Mouse (Mus musculus) midbrain, embryonic 11.5 days (tissue): Measurements from ENCODE around the gene Ssbp1. TPM values are rescaled to one million over a fixed set of nuclear protein-coding genes. Genes with fewer than 3 reads are reported as not detected.

Source experiments
- ATAC-seq: fragments of 200-750 bp; cut with Nextera tagmentation; 2 replicates; pipeline ENCODE4 v1.8.0; 2017; ENCODE audit warnings: moderate TSS enrichment, moderate library complexity; ENCODE audit not compliant: low FRiP score
- DNase-seq: peaks from one replicate; pipeline ENCODE4 v3.0.0; 2015; ENCODE audit warnings: low spot score; ENCODE audit errors: missing footprints
- H3K27ac ChIP-seq: fragments of 300-500 bp; sonication (generic); 2 replicates; pipeline ENCODE4 v1.5.1; 2014; ENCODE audit warnings: low read depth, low read length
- H3K27me3 ChIP-seq: fragments of 300-500 bp; sonication (generic); 2 replicates; pipeline ENCODE4 v1.6.1; 2014; ENCODE audit warnings: mild to moderate bottlenecking, low read length, moderate library complexity, mixed read lengths; ENCODE audit not compliant: control insufficient read depth, insufficient read depth
- H3K36me3 ChIP-seq: fragments of 300-500 bp; sonication (generic); 2 replicates; pipeline ENCODE4 v1.6.1; 2014; ENCODE audit warnings: mild to moderate bottlenecking, low read length, moderate library complexity, mixed read lengths; ENCODE audit not compliant: control insufficient read depth, insufficient read depth
- H3K4me1 ChIP-seq: fragments of 300-500 bp; sonication (generic); 2 replicates; pipeline ENCODE4 v1.6.1; 2014; ENCODE audit warnings: low read length; ENCODE audit not compliant: control insufficient read depth, insufficient read depth
- H3K4me2 ChIP-seq: fragments of 300-500 bp; sonication (generic); 2 replicates; pipeline ENCODE4 v1.6.1; 2014; ENCODE audit warnings: mild to moderate bottlenecking, moderate library complexity
- H3K4me3 ChIP-seq: fragments of 300-500 bp; sonication (generic); 2 replicates; pipeline ENCODE4 v1.5.1; 2014; ENCODE audit warnings: low read depth, low read length
- H3K9ac ChIP-seq: fragments of 300-500 bp; sonication (generic); 2 replicates; pipeline ENCODE4 v1.6.1; 2014; ENCODE audit warnings: low read length
- H3K9me3 ChIP-seq: fragments of 300-500 bp; sonication (generic); 2 replicates; pipeline ENCODE4 v1.6.1; 2016; ENCODE audit warnings: low read length; ENCODE audit not compliant: control insufficient read depth
- WGBS: fragments of 180-500 bp; shearing (Covaris S2); extraction: QIAGEN DNeasy Blood & Tissue Kit; methylation state at CpG from one replicate; pipeline ENCODE4 v1.1.7; 2014; 5-methylcytosine and 5-hydroxymethylcytosine counted together
- polyA plus RNA-seq: library from polyadenylated mRNA; unstranded; fragments of >200 nt; fragmentation: Nextera tagmentation; extraction: Ambion mirVana; gene quantifications from 2 replicates; pipeline ENCODE4 v1.2.1, GENCODE M21; 2014

Ssbp1 gene
- polyA plus RNA-seq, result 183 and 194 TPM in 2 replicates

DNA sequence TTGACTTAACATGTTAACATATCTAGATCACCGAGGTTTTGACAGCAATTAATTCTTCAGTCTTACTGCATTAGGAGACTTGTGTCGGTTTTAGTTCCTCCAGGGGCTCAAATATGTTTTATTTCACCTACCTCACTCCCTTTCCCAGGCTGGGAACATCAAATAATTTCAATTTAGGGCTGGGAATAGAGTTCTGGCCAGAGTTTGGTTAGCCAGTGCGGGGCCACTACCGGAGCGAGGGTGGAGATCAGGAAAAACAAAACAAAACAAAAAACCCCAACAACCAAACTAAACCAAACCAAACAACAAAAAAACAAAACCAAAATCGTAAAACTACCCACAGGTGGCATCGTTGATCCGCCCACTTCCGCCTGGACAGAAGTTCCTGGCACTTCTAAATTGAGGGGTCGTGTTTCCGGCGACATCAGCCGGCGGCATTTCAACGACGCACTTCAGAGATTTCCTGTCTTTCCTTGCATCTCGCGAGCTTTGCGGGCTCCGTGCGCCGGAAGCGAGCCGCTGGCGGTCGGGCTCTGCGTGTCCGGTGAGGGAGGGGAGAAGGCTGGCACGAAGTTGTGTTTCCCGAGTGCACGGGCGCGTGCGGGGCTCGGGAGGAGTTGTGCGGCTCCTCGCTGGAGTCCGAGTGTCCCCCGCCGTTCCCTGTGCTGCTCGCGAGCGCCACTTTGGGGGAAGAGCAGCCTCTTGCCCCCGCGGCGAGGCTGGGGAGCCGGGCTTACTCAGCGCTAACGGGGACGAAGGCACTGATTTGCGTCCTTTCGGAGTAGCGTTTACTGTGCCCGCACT lies at the start of gene Ssbp1:
Gene Ssbp1 (plus strand): TSS at position 437 of the 804 bp plus-strand sequence.
- H3K4me3 ChIP-seq, result peak within 1 kb of the TSS; percentile 80
- H3K9me3 ChIP-seq, result no peaks in the 10 kb centered on the region
- H3K4me1 ChIP-seq, result peaks cover 6% of the 10 kb centered on the region
- ATAC-seq, result peak; percentile 98
- peaks cover 6% of the 10 kb centered on the region for H3K36me3 ChIP-seq
- H3K9ac ChIP-seq, result peak within 1 kb of the TSS; percentile 96
- WGBS, result under 1% methylated on average over 54 of the region's 54 CpGs
- H3K27me3 ChIP-seq, result no peaks in the 10 kb centered on the region
- H3K4me2 ChIP-seq, result peak within 1 kb of the TSS; percentile 46
- peak; percentile 99 for DNase-seq
- peak within 1 kb of the TSS; percentile 90 for H3K27ac ChIP-seq

DNA sequence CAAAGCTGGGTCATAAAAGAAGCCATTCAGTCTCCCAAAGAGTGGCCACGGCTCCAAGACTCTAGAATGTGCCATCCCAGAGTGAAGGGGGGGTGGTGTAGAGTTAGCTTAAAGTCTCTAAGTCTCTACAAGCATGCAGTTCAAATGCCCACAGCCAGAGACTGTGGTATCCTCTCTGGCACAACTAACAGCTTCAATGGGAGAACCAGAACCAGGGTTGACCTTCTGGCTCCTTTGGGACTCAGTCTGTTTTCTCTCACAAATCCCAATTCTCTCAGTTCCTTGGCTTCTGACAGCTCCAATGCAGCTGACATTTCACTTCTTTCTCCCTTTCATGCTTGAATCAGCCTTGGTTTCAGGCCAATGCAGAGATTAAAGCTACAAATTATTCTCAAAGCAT lies 48.1 kb upstream of the Ssbp1 start:
- ATAC-seq, result no peak
- 86% methylated on average over 1 of the region's 1 CpGs for WGBS

DNA sequence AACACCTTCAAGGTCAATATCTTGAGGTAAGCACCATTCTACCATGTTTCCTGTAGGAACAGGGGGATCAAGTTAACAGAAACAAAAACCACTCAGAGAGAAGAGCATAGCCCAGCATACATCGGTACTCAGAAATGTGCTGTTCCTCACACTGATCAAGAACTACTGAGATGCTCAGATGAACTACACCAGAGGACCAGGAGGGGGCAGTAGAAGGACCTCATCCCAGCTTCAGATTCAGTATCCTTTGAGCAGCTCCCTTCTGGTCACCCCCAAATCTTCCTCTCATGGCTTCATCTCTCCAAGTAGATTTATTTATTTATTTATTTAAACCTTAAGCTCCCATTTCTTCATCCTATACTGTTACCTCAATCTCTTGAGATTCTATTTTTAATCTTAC lies 47.4 kb upstream of the Ssbp1 start:
- H3K27ac ChIP-seq, result no peak overlapping the region
- H3K4me2 ChIP-seq, result no peak overlapping the region
- no peaks in the 10 kb centered on the region for H3K36me3 ChIP-seq
- no peaks in the 10 kb centered on the region for H3K9me3 ChIP-seq
- ATAC-seq (peak; percentile 46; the same call in 1 of the 2 replicates), DNase-seq (peak; percentile 90)
- H3K4me1 ChIP-seq, result no peaks in the 10 kb centered on the region
- no peak overlapping the region for H3K4me3 ChIP-seq
- H3K27me3 ChIP-seq, result no peaks in the 10 kb centered on the region
- 64% methylated on average over 1 of the region's 1 CpGs for WGBS
- no peak overlapping the region for H3K9ac ChIP-seq

More for the DNA sequence above, 48.1 kb upstream of the Ssbp1 start:
- Histone ChIP-seq H3K4me3 (no peak overlapping the region), H3K9me3 (no peaks in the 10 kb centered on the region), H3K9ac (no peak overlapping the region), H3K27ac (no peak overlapping the region), H3K27me3 (no peaks in the 10 kb centered on the region), H3K36me3 (no peaks in the 10 kb centered on the region), H3K4me1 (no peaks in the 10 kb centered on the region), H3K4me2 (no peak overlapping the region)
- no peak for DNase-seq

DNA sequence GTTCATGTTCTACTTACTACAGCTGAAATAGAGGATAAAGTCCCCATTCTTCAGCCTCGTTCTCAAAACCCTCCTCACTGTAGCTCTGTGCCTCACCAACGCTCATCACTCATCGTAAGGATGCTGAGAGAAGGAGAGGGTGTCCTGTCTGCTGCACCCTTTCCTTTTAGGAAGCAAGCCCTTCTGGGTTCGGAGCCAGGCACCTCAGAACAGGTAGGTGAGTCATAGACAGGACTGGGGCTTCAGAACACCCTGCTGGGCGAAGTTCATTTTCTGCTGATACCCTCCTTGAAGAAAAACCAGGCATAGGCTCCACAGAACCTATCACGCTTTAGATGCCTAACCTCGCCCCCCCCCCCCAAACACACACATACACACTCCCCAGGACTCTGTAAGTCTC lies 43.7 kb upstream of the Ssbp1 start:
- H3K36me3 ChIP-seq, result no peaks in the 10 kb centered on the region
- no peak overlapping the region for H3K9ac ChIP-seq
- no peak overlapping the region for H3K4me3 ChIP-seq
- H3K4me2 ChIP-seq, result no peak overlapping the region
- no peak for DNase-seq
- no peaks in the 10 kb centered on the region for H3K9me3 ChIP-seq
- 87% methylated on average over 7 of the region's 7 CpGs for WGBS
- H3K27me3 ChIP-seq, result no peaks in the 10 kb centered on the region
- H3K4me1 ChIP-seq, result no peaks in the 10 kb centered on the region
- ATAC-seq, result no peak
- no peak overlapping the region for H3K27ac ChIP-seq

DNA sequence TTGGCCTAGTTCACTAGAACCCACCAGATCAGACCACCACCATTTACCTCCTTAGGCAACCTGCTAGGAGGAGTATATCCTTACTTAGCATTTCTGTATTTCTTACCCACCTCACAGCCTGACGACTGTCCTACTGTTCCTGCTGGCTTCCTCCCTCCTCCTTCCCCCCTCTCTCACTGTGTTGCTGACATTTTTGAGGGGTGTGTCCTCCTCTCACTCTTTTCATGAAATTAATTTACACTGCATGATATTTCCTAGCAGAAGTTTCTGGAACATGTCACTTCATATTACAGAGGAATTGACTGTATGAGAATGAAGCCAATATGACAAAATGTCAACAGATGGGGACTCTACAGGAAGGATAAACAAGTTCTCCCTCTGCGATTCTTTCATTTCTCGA lies 42.5 kb upstream of the Ssbp1 start:
- Histone ChIP-seq H3K4me2 (no peak overlapping the region), H3K36me3 (no peaks in the 10 kb centered on the region), H3K4me3 (no peak overlapping the region), H3K27me3 (no peaks in the 10 kb centered on the region), H3K9ac (no peak overlapping the region), H3K4me1 (no peaks in the 10 kb centered on the region), H3K27ac (no peak overlapping the region), H3K9me3 (no peaks in the 10 kb centered on the region)
- DNase-seq, result no peak
- whole genome bisulfite sequencing, result 86% methylated on average over 3 of the region's 3 CpGs
- ATAC-seq, result no peak

DNA sequence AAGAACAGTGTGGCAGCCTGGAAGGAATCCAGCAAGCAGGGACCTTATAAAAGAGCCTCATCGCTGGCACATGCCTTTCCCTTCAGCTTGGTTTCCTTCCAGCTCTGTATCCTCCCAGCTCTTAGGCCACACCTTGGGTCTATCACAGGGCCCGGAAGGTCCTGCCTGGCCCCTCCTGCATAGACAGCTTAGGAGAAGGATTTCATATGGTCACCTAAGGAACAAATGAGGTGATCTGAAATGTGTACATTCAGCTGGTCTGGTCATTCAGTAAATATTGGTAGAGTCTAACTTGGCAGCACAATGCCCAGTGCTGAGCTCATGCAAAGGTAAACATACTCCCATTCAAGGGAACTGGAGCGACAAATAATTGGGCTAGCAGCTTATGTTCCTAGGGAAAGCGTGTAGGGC lies 41.6 kb upstream of the Ssbp1 start:
- 65% methylated on average over 4 of the region's 4 CpGs for WGBS
- H3K4me1 ChIP-seq, result peaks cover 3% of the 10 kb centered on the region; the same call in 1 of the 2 replicates
- H3K27me3 ChIP-seq, result no peaks in the 10 kb centered on the region
- ATAC-seq (peak; percentile 29; the same call in 1 of the 2 replicates), DNase-seq (no peak)
- no peak overlapping the region for H3K4me3 ChIP-seq
- H3K4me2 ChIP-seq, result no peak overlapping the region
- no peaks in the 10 kb centered on the region for H3K36me3 ChIP-seq
- no peaks in the 10 kb centered on the region for H3K9me3 ChIP-seq
- no peak overlapping the region for H3K27ac ChIP-seq
- no peak overlapping the region for H3K9ac ChIP-seq

DNA sequence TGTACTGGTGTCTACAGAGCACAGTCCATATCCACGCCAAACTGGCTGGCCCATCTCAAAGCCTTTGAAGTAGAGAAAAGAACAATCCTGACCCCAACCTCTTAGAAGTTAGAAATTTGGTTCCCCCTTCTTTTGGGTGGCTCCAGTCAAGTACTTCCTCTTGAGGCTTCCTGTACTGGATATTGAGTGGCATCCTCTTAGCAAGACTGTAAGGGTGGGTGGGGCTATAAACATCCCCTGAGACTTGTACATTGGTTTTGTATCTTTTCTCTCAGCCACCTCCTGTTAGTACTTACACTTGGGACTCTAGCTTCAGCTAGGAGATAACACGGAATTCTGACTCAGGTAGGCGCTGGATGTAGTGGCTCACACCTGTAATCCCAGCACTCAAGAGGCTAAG lies 40.9 kb upstream of the Ssbp1 start:
- Histone ChIP-seq H3K27me3 (no peaks in the 10 kb centered on the region), H3K9me3 (no peaks in the 10 kb centered on the region), H3K4me3 (no peak overlapping the region), H3K36me3 (no peaks in the 10 kb centered on the region), H3K27ac (no peak overlapping the region), H3K9ac (no peak overlapping the region), H3K4me1 (peaks cover 8% of the 10 kb centered on the region; the same call in 1 of the 2 replicates), H3K4me2 (no peak overlapping the region)
- ATAC-seq, result no peak
- WGBS, result 91% methylated on average over 3 of the region's 3 CpGs
- DNase-seq, result no peak

DNA sequence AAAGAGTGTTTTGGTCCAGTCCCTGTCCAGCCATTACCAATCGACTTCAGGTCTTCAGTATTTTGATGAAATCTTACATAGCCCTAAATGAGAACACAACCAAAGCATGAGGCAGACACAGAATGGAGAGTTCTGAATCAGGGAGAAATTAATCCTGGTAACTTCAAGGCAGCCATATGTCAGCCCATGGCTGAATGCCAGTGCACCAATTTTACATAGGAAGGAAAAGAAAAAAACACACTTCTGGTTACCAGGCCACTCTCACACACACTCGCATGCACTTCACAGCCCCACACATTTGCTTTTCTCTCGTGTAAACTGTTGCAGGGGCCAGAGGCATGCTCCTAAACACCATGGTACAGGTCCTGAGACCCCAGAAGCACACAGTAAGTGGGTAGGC lies 40.3 kb upstream of the Ssbp1 start:
- Histone ChIP-seq H3K9ac (no peak overlapping the region), H3K27me3 (no peaks in the 10 kb centered on the region), H3K4me2 (no peak overlapping the region), H3K27ac (no peak overlapping the region), H3K36me3 (no peaks in the 10 kb centered on the region), H3K9me3 (no peaks in the 10 kb centered on the region), H3K4me1 (peaks cover 8% of the 10 kb centered on the region; the same call in 1 of the 2 replicates), H3K4me3 (no peak overlapping the region)
- ATAC-seq, result no peak
- DNase-seq, result no peak
- 86% methylated on average over 3 of the region's 3 CpGs for WGBS

DNA sequence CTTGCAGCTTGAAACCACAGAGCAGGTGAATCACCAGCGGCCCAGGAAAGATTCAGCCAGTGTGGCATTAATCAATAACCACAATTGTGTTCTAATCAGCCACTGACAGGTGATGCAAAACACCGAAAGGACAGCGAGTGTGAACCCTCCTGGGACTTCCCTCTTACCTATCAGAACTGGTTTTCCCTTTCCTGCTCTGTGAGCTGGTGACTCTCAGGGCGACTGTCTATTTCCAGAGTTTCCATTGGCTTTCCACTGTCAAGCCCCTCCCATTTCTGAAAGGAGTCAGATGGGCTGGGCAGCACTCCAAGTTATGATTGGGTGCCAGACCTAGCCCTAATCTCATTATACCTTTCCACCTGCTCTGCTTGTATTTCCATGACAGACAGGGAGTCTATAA lies 39.8 kb upstream of the Ssbp1 start:
- Histone ChIP-seq H3K27ac (no peak overlapping the region), H3K9me3 (no peaks in the 10 kb centered on the region), H3K4me2 (no peak overlapping the region), H3K9ac (no peak overlapping the region), H3K4me3 (no peak overlapping the region), H3K36me3 (no peaks in the 10 kb centered on the region), H3K4me1 (peaks cover 8% of the 10 kb centered on the region; the same call in 1 of the 2 replicates), H3K27me3 (no peaks in the 10 kb centered on the region)
- DNase-seq, result no peak
- ATAC-seq, result no peak
- WGBS, result 55% methylated on average over 4 of the region's 4 CpGs
